Mouse (Mus musculus): ENCODE data around the gene Tnnt3.

Tnnt3 gene

GRCm38 (mm10) chr7:142509518-142509917, 10.9 kb downstream of the Tnnt3 start:
- no peak for DNase-seq

- no peak for DNase-seq
These were observed 11.6 kb downstream of the Tnnt3 start for GRCm38 (mm10) chr7:142510021-142510777.

GRCm38 (mm10) chr7:142514048-142514447, 15.4 kb downstream of the Tnnt3 start:
- DNase-seq, result no peak

GRCm38 (mm10) chr7:142516221-142516978, 17.8 kb downstream of the Tnnt3 start:
- DNase-seq, result no peak

- DNase-seq, result no peak
These were observed 18.9 kb downstream of the Tnnt3 start for GRCm38 (mm10) chr7:142517531-142517930.

- no peak for DNase-seq
These were observed 21.7 kb downstream of the Tnnt3 start for GRCm38 (mm10) chr7:142520331-142520730.

- DNase-seq, result no peak
These were observed 23.7 kb downstream of the Tnnt3 start for GRCm38 (mm10) chr7:142522352-142522751.

GRCm38 (mm10) chr7:142523200-142523990, 24.8 kb downstream of the Tnnt3 start:
- no peak for DNase-seq

- no peak for DNase-seq
These were observed 26.9 kb downstream of the Tnnt3 start for GRCm38 (mm10) chr7:142525342-142526178.

- no peak for DNase-seq
These were observed 30.7 kb downstream of the Tnnt3 start for GRCm38 (mm10) chr7:142529350-142529749.

- no peak for DNase-seq
These were observed 33.4 kb downstream of the Tnnt3 start for GRCm38 (mm10) chr7:142531973-142532521.

- DNase-seq, result no peak
These were observed 34.0 kb downstream of the Tnnt3 start, which contains the start of gene Mrpl23 for GRCm38 (mm10) chr7:142532671-142533058. TSS of gene Mrpl23 (plus strand) at chr7:142532686.

- peak; percentile 96 to 97 for DNase-seq
These were observed 34.6 kb downstream of the Tnnt3 start for GRCm38 (mm10) chr7:142533059-142533855.

GRCm38 (mm10) chr7:142535116-142535515, 36.5 kb downstream of the Tnnt3 start:
- no peak for DNase-seq

GRCm38 (mm10) chr7:142535832-142536231, 37.2 kb downstream of the Tnnt3 start:
- DNase-seq, result no peak

GRCm38 (mm10) chr7:142537181-142537580, 38.5 kb downstream of the Tnnt3 start:
- DNase-seq, result no peak

GRCm38 (mm10) chr7:142537879-142538278, 39.2 kb downstream of the Tnnt3 start:
- DNase-seq, result peak; percentile 83 to 91

GRCm38 (mm10) chr7:142538291-142538690, 39.7 kb downstream of the Tnnt3 start:
- no peak for DNase-seq

- no peak for DNase-seq
These were observed 40.1 kb downstream of the Tnnt3 start for GRCm38 (mm10) chr7:142538766-142539165.

- no peak for DNase-seq
These were observed 41.2 kb downstream of the Tnnt3 start for GRCm38 (mm10) chr7:142539828-142540227.

GRCm38 (mm10) chr7:142542771-142543303, 44.2 kb downstream of the Tnnt3 start:
- DNase-seq, result no peak
